Mouse (Mus musculus) midbrain, embryonic 16.5 days (tissue): ENCODE data around the gene Slc52a3. TPM values are rescaled to one million over a fixed set of nuclear protein-coding genes. Genes with fewer than 3 reads are reported as not detected.

Experiments
- ATAC-seq: fragments of 200-750 bp; cut with Nextera tagmentation; 2 replicates; pipeline ENCODE4 v1.8.0; 2017; ENCODE audit warnings: moderate TSS enrichment
- H3K27ac ChIP-seq: fragments of 300-500 bp; sonication (generic); 2 replicates; pipeline ENCODE4 v1.5.1; 2014; ENCODE audit warnings: mild to moderate bottlenecking, low read length, mixed read lengths
- H3K27me3 ChIP-seq: fragments of 300-500 bp; sonication (generic); 2 replicates; pipeline ENCODE4 v1.6.1; 2014; ENCODE audit warnings: low read depth, low read length, mixed read lengths; ENCODE audit not compliant: control insufficient read depth, insufficient read depth
- H3K36me3 ChIP-seq: fragments of 300-500 bp; sonication (generic); 2 replicates; pipeline ENCODE4 v1.6.1; 2014; ENCODE audit warnings: mild to moderate bottlenecking, low read length, moderate library complexity, mixed read lengths; ENCODE audit not compliant: control insufficient read depth, insufficient read depth
- H3K4me1 ChIP-seq: fragments of 300-500 bp; sonication (generic); 2 replicates; pipeline ENCODE4 v1.6.1; 2014; ENCODE audit warnings: mild to moderate bottlenecking, low read length, mixed read lengths; ENCODE audit not compliant: control insufficient read depth, insufficient read depth
- H3K4me2 ChIP-seq: fragments of 300-500 bp; sonication (generic); 2 replicates; pipeline ENCODE4 v1.6.1; 2014; ENCODE audit warnings: mild to moderate bottlenecking, low read length, mixed read lengths
- H3K4me3 ChIP-seq: fragments of 300-500 bp; sonication (generic); 2 replicates; pipeline ENCODE4 v1.5.1; 2014; ENCODE audit warnings: low read depth, mild to moderate bottlenecking, low read length, moderate library complexity, mixed read lengths
- H3K9ac ChIP-seq: fragments of 300-500 bp; sonication (generic); 2 replicates; pipeline ENCODE4 v1.6.1; 2014; ENCODE audit warnings: low read depth, low read length, mixed read lengths
- H3K9me3 ChIP-seq: fragments of 300-500 bp; sonication (generic); replicated peaks from 2 replicates; pipeline ENCODE4 v1.6.1; 2014; ENCODE audit warnings: mild to moderate bottlenecking, low read length, mixed read lengths; ENCODE audit not compliant: control insufficient read depth, poor library complexity, severe bottlenecking
- WGBS: fragments of 180-500 bp; shearing (Covaris S2); extraction: QIAGEN DNeasy Blood & Tissue Kit; methylation state at CpG from one replicate; pipeline ENCODE4 v1.1.7; 2014; 5-methylcytosine and 5-hydroxymethylcytosine counted together
- polyA plus RNA-seq: library from polyadenylated mRNA; unstranded; fragments of >200 nt; fragmentation: Nextera tagmentation; extraction: Ambion mirVana; gene quantifications from 2 replicates; pipeline ENCODE4 v1.2.1, GENCODE M21; 2015

Slc52a3 gene
- polyA plus RNA-seq, 1 experiment from 2014 or later: 1.4 TPM

DNA sequence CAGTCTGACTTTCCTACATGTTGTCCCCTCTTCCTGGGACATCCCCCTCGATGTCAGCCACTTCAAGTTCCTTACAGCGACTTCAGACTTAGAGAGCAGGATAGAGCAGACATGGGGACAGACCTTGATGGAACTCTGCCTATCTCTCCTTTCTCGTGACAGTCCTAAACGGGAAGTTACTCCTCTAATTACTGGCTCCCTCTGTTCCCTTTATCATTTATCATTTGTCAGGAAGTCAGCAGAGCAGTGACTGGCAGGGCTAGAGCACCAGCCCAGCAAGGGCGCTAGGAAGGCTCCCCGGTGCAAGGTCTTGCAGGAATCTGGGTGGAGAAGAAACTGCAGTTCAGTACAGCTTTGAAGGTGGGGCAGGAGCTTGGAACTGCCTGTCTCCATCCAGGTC lies 6.2 kb downstream of the Slc52a3 start:
- Histone ChIP-seq H3K27me3 (peaks cover 9% of the 10 kb centered on the region; the same call in 1 of the 2 replicates), H3K4me2 (no peak overlapping the region)
- 85% methylated on average over 6 of the region's 6 CpGs for WGBS

GRCm38 (mm10) chr2:152007783-152008182 lies 11.5 kb downstream of the Slc52a3 start:
- 0 out of 2 replicates have a peak, but pooled peaks have one; percentile 32 for ATAC-seq
- H3K9ac ChIP-seq: no peak overlapping the region
- no peaks in the 10 kb centered on the region for H3K4me1 ChIP-seq
- WGBS: 58% methylated on average over 10 of the region's 10 CpGs
- no peak overlapping the region for H3K4me3 ChIP-seq
- no peaks in the 10 kb centered on the region for H3K9me3 ChIP-seq
- no peaks in the 10 kb centered on the region for H3K36me3 ChIP-seq
- H3K4me2 ChIP-seq: no peak overlapping the region
- H3K27me3 ChIP-seq: no peaks in the 10 kb centered on the region
- no peak overlapping the region for H3K27ac ChIP-seq

More for the DNA sequence above, 6.2 kb downstream of the Slc52a3 start:
- no peaks in the 10 kb centered on the region for H3K36me3 ChIP-seq
- no peak overlapping the region for H3K9ac ChIP-seq
- H3K9me3 ChIP-seq: no peaks in the 10 kb centered on the region
- 0 out of 2 replicates have a peak, but pooled peaks cover 3% of the 10 kb centered on the region for H3K4me1 ChIP-seq
- ATAC-seq: no peak
- no peak overlapping the region for H3K27ac ChIP-seq
- no peak overlapping the region for H3K4me3 ChIP-seq

- no peak for ATAC-seq
- 91% methylated on average over 15 of the region's 15 CpGs for WGBS
- no peak overlapping the region for H3K9ac ChIP-seq
- H3K4me3 ChIP-seq: no peak overlapping the region
- H3K4me1 ChIP-seq: no peaks in the 10 kb centered on the region
- H3K27ac ChIP-seq: no peak overlapping the region
- no peaks in the 10 kb centered on the region for H3K36me3 ChIP-seq
- no peaks in the 10 kb centered on the region for H3K27me3 ChIP-seq
- H3K9me3 ChIP-seq: no peaks in the 10 kb centered on the region
- no peak overlapping the region for H3K4me2 ChIP-seq
These were observed 12.9 kb downstream of the Slc52a3 start for GRCm38 (mm10) chr2:152009061-152009779.

- Histone ChIP-seq H3K9me3 (no peaks in the 10 kb centered on the region), H3K27me3 (no peaks in the 10 kb centered on the region), H3K27ac (no peak overlapping the region), H3K4me3 (no peak overlapping the region), H3K4me1 (no peaks in the 10 kb centered on the region), H3K36me3 (no peaks in the 10 kb centered on the region), H3K9ac (no peak overlapping the region), H3K4me2 (no peak overlapping the region)
- 83% methylated on average over 9 of the region's 9 CpGs for WGBS
- no peak for ATAC-seq
These were observed 13.9 kb downstream of the Slc52a3 start for GRCm38 (mm10) chr2:152010251-152010650.

DNA sequence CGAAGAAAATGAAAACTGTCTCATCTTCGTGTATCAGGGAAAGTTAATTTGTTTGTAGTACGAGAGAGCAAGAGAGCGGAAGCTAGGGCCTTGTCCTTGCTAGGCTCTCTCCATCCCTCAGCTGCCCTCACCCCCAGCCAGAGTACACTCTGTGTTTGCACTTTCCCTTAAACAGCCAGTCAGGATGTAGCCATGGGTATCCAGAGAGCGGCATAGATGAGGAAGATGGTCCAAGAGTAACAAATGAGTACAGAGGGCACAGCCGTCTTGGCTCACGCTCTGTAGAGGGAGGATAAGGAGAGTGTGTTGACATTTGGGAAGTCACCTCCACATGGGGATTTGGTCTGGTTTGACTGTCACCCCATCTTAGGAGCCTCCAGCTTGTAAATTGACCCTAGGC lies 14.3 kb downstream of the Slc52a3 start:
- H3K4me3 ChIP-seq: no peak overlapping the region
- no peak overlapping the region for H3K27ac ChIP-seq
- H3K9me3 ChIP-seq: no peaks in the 10 kb centered on the region
- no peak overlapping the region for H3K4me2 ChIP-seq
- WGBS: 91% methylated on average over 7 of the region's 7 CpGs
- no peak for ATAC-seq
- H3K4me1 ChIP-seq: no peaks in the 10 kb centered on the region
- no peaks in the 10 kb centered on the region for H3K27me3 ChIP-seq
- H3K9ac ChIP-seq: no peak overlapping the region
- H3K36me3 ChIP-seq: no peaks in the 10 kb centered on the region

DNA sequence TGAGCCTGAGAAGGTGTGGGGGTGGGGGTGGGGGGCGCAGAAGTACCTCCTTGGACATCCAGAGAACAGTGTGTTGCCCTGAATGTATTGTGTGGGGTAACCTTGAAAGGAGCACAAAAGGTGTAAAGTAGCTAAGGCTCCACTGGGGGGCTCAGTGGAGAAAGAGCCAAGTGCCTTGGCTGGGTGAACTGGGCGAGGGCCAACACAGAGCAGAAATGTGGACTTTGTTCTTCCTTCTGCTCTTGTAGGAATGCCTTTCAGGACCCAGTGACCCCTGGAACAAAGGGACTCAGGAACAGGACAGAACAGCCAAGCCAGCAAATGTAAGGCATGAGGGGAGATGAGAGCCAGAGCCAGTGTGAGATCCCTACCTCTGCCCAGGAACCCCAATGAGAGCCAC lies 15.4 kb downstream of the Slc52a3 start:
- H3K9me3 ChIP-seq: no peaks in the 10 kb centered on the region
- peak; percentile 68; the same call in 1 of the 2 replicates for ATAC-seq
- H3K27ac ChIP-seq: no peak overlapping the region
- no peak overlapping the region for H3K4me2 ChIP-seq
- WGBS: 38% methylated on average over 2 of the region's 2 CpGs
- no peaks in the 10 kb centered on the region for H3K4me1 ChIP-seq
- no peak overlapping the region for H3K4me3 ChIP-seq
- no peaks in the 10 kb centered on the region for H3K27me3 ChIP-seq
- H3K36me3 ChIP-seq: no peaks in the 10 kb centered on the region
- H3K9ac ChIP-seq: no peak overlapping the region

- 88% methylated on average over 4 of the region's 4 CpGs for WGBS
- H3K9ac ChIP-seq: no peak overlapping the region
- H3K36me3 ChIP-seq: no peaks in the 10 kb centered on the region
- H3K4me3 ChIP-seq: no peak overlapping the region
- H3K9me3 ChIP-seq: no peaks in the 10 kb centered on the region
- no peak for ATAC-seq
- no peaks in the 10 kb centered on the region for H3K27me3 ChIP-seq
- no peaks in the 10 kb centered on the region for H3K4me1 ChIP-seq
- no peak overlapping the region for H3K4me2 ChIP-seq
- no peak overlapping the region for H3K27ac ChIP-seq
These were observed 15.9 kb downstream of the Slc52a3 start for GRCm38 (mm10) chr2:152012222-152012621.

DNA sequence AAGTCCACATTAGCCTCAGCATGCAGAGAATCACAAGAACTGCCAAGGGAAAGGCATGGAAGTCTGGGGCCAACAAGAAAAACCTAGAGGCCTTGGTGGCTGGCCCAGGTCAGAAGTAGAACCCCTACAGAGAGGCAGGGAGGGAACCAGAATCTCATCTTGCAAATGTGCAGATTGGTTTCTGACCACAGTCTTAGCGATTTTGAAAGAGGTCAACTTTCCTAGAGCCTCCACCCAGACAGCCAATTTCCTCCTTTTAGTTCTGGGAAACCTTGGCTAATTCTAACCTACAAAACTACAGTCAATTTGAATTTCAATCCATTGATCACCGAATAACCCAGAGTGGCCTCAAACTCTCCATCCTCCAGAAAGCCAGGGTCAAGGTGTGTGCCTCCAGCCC lies 16.4 kb downstream of the Slc52a3 start:
- 90% methylated on average over 2 of the region's 2 CpGs for WGBS
- Histone ChIP-seq H3K9me3 (no peaks in the 10 kb centered on the region), H3K9ac (no peak overlapping the region), H3K27me3 (no peaks in the 10 kb centered on the region), H3K36me3 (no peaks in the 10 kb centered on the region), H3K27ac (no peak overlapping the region), H3K4me1 (no peaks in the 10 kb centered on the region), H3K4me2 (no peak overlapping the region), H3K4me3 (no peak overlapping the region)
- ATAC-seq: no peak

DNA sequence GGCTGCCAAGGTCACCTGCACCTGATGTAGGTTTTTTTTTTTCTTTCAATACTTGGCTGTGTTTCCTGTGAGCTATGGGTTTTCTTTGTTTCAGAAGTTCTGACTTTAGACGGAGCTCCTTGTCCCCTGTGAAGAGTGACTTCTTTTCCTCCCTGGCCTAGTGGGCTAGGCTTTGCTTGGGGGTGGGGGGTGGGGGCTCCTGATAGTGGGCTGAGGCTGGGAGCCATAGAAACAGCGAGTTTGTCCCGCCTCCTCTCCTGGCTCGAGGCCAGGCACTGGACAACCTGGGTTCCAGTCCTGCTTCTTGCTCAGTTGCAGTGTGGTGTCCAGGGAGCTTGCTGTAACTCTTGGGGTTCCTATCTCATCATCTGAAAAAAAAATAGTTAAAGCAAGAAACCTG lies 19.7 kb downstream of the Slc52a3 start:
- Histone ChIP-seq H3K4me1 (no peaks in the 10 kb centered on the region), H3K27me3 (no peaks in the 10 kb centered on the region), H3K9ac (no peak overlapping the region), H3K4me2 (no peak overlapping the region), H3K36me3 (no peaks in the 10 kb centered on the region), H3K27ac (no peak overlapping the region), H3K4me3 (no peak overlapping the region), H3K9me3 (no peaks in the 10 kb centered on the region)
- ATAC-seq: no peak
- 28% methylated on average over 4 of the region's 4 CpGs for WGBS
